Comparison of ENCODE assay signal across 29 mouse cellular contexts in genomic region chr12:30473473-30473815, GRCm38 (mm10).
DNase-seq lines count a peak whose midpoint lies in the region; ATAC-seq and TF ChIP-seq lines count a peak whose summit lies in the region.
"Had no signal": no experiment of that assay in that cellular context is flagged by ENCODE, and none has a peak within 500 bp of the region (broad histone marks: within the 10 kb centered on the region; RNA-seq: fewer than 3 reads in every experiment).

No protein-coding gene starts in this region.

- intact Hi-C loops in left cerebral cortex, postnatal 25 days (cut with DNase I) = no loop called here

- no peak for TF ChIP-seq CTCF in midbrain, postnatal 0 days (IDR thresholded peaks at IDR 0.05)

- ATAC-seq in midbrain, embryonic 12.5 days (ENCODE audit: low FRiP score, low read depth) = no peak
- no peak for ATAC-seq in midbrain, postnatal 0 days (ENCODE audit: low FRiP score)
- ATAC-seq in midbrain, embryonic 14.5 days (ENCODE audit: low FRiP score, low TSS enrichment) = peak; percentile 66
- peak; percentile 49 for ATAC-seq in midbrain, embryonic 16.5 days
- ATAC-seq: activated CD4-positive, CD25-positive, alpha-beta regulatory T cell, adult 4 months; CD4-positive, CD25-positive, alpha-beta regulatory T cell, adult 4 months; forebrain, embryonic 14.5 days; Patski had no signal

- no peak for DNase-seq in midbrain, postnatal 0 days (ENCODE audit: low spot score)
- no peak for DNase-seq in midbrain, embryonic 14.5 days
- DNase-seq in midbrain, embryonic 10.5 days (ENCODE audit: low spot score) = no peak
- no peak for DNase-seq in left cerebral cortex, postnatal 25 days (ENCODE audit: low spot score in 2 of 2)
- no peak for DNase-seq in natural killer cell, adult 2 months (ENCODE audit: low spot score in 2 of 2)
- DNase-seq: adrenal gland, adult 8-10 months; adrenal gland, postnatal 14 days; adrenal gland, postnatal 36 days; B cell, adult 2 months; cerebellum, adult 11 months; cerebellum, adult 18-20 months; cerebellum, adult 8-10 months; cerebellum, adult 9-11 months; cerebellum, postnatal 14 days; cerebellum, postnatal 36 days; embryo, embryonic 11 days had no signal

- H3K9me3 ChIP-seq in midbrain, embryonic 12.5 days = no peaks in the 10 kb centered on the region
- no peaks in the 10 kb centered on the region for H3K9me3 ChIP-seq in midbrain, postnatal 0 days (ENCODE audit: low read length)
- no peaks in the 10 kb centered on the region for H3K9me3 ChIP-seq in midbrain, embryonic 14.5 days (ENCODE audit: control insufficient read depth, low read length)
- no peaks in the 10 kb centered on the region for H3K9me3 ChIP-seq in midbrain, embryonic 10.5 days (replicated peaks)
- H3K9me3 ChIP-seq in midbrain, embryonic 16.5 days (replicated peaks; ENCODE audit: control insufficient read depth, low read length, poor library complexity, severe bottlenecking) = no peaks in the 10 kb centered on the region
- H3K9me3 ChIP-seq: embryonic facial prominence, embryonic 15.5 days; forebrain, embryonic 10.5 days; forebrain, embryonic 12.5 days had no signal

- no peaks in the 10 kb centered on the region for H3K36me3 ChIP-seq in midbrain, embryonic 12.5 days
- no peaks in the 10 kb centered on the region for H3K36me3 ChIP-seq in midbrain, postnatal 0 days (ENCODE audit: insufficient read depth, low read length)
- H3K36me3 ChIP-seq in midbrain, embryonic 14.5 days (ENCODE audit: control insufficient read depth, insufficient read depth, low read length) = no peaks in the 10 kb centered on the region
- H3K36me3 ChIP-seq in midbrain, embryonic 10.5 days = no peaks in the 10 kb centered on the region
- H3K36me3 ChIP-seq in midbrain, embryonic 16.5 days (ENCODE audit: control insufficient read depth, insufficient read depth, low read length) = no peaks in the 10 kb centered on the region
- H3K36me3 ChIP-seq: embryonic facial prominence, embryonic 13.5 days; embryonic facial prominence, embryonic 15.5 days; forebrain, embryonic 10.5 days; forebrain, embryonic 12.5 days; G1E had no signal

- H3K4me2 ChIP-seq in midbrain, embryonic 12.5 days (replicated peaks) = no peak overlapping the region
- H3K4me2 ChIP-seq in midbrain, postnatal 0 days (ENCODE audit: low read depth, low read length, poor library complexity, severe bottlenecking) = no peak overlapping the region
- no peak overlapping the region for H3K4me2 ChIP-seq in midbrain, embryonic 14.5 days (ENCODE audit: low read length)
- H3K4me2 ChIP-seq in midbrain, embryonic 16.5 days (ENCODE audit: low read length) = no peak overlapping the region
- H3K4me2 ChIP-seq: embryonic facial prominence, embryonic 13.5 days; embryonic facial prominence, embryonic 15.5 days; forebrain, embryonic 12.5 days had no signal

- H3K9ac ChIP-seq in midbrain, embryonic 12.5 days (replicated peaks) = no peak overlapping the region
- H3K9ac ChIP-seq in midbrain, postnatal 0 days (replicated peaks; ENCODE audit: low read length, poor library complexity, severe bottlenecking) = no peak overlapping the region
- no peak overlapping the region for H3K9ac ChIP-seq in midbrain, embryonic 14.5 days (replicated peaks; ENCODE audit: low read length)
- no peak overlapping the region for H3K9ac ChIP-seq in midbrain, embryonic 16.5 days (ENCODE audit: low read depth, low read length)
- H3K9ac ChIP-seq: embryonic facial prominence, embryonic 13.5 days; embryonic facial prominence, embryonic 15.5 days; forebrain, embryonic 12.5 days had no signal

- no peak overlapping the region for H3K4me3 ChIP-seq in midbrain, embryonic 12.5 days
- no peak overlapping the region for H3K4me3 ChIP-seq in midbrain, postnatal 0 days (ENCODE audit: low read depth, low read length)
- H3K4me3 ChIP-seq in midbrain, embryonic 14.5 days (replicated peaks; ENCODE audit: low read depth, low read length) = no peak overlapping the region
- H3K4me3 ChIP-seq in midbrain, embryonic 10.5 days = no peak overlapping the region
- H3K4me3 ChIP-seq in midbrain, embryonic 16.5 days (ENCODE audit: low read depth, low read length) = no peak overlapping the region
- H3K4me3 ChIP-seq: embryonic facial prominence, embryonic 13.5 days; embryonic facial prominence, embryonic 15.5 days; erythroblast, embryonic 14.5 days; forebrain, embryonic 10.5 days; forebrain, embryonic 12.5 days had no signal

- H3K27ac ChIP-seq in midbrain, embryonic 12.5 days (replicated peaks) = peak overlapping the region; percentile 66
- no peak overlapping the region for H3K27ac ChIP-seq in midbrain, postnatal 0 days (ENCODE audit: low read depth, low read length)
- peak overlapping the region; percentile 70 for H3K27ac ChIP-seq in midbrain, embryonic 14.5 days (replicated peaks; ENCODE audit: low read depth, low read length)
- no peak overlapping the region for H3K27ac ChIP-seq in midbrain, embryonic 10.5 days (replicated peaks)
- peak overlapping the region; percentile 39; the same call in 1 of the 2 replicates for H3K27ac ChIP-seq in midbrain, embryonic 16.5 days (ENCODE audit: low read length)
- H3K27ac ChIP-seq: embryonic facial prominence, embryonic 13.5 days; embryonic facial prominence, embryonic 15.5 days; forebrain, embryonic 10.5 days; forebrain, embryonic 12.5 days had no signal

- H3K4me1 ChIP-seq in midbrain, embryonic 12.5 days = no peaks in the 10 kb centered on the region
- no peaks in the 10 kb centered on the region for H3K4me1 ChIP-seq in midbrain, postnatal 0 days (ENCODE audit: insufficient read depth, low read length)
- 0 out of 2 replicates have a peak, but pooled peaks cover 3% of the 10 kb centered on the region for H3K4me1 ChIP-seq in midbrain, embryonic 14.5 days (ENCODE audit: control insufficient read depth, insufficient read depth, low read length)
- no peaks in the 10 kb centered on the region for H3K4me1 ChIP-seq in midbrain, embryonic 10.5 days
- peaks cover 4% of the 10 kb centered on the region for H3K4me1 ChIP-seq in midbrain, embryonic 16.5 days (ENCODE audit: control insufficient read depth, insufficient read depth, low read length)
- H3K4me1 ChIP-seq: embryonic facial prominence, embryonic 13.5 days; embryonic facial prominence, embryonic 15.5 days; forebrain, embryonic 10.5 days; forebrain, embryonic 12.5 days had no signal

- H3K27me3 ChIP-seq in midbrain, embryonic 12.5 days = no peaks in the 10 kb centered on the region
- H3K27me3 ChIP-seq in midbrain, postnatal 0 days (ENCODE audit: insufficient read depth, low read length) = no peaks in the 10 kb centered on the region
- no peaks in the 10 kb centered on the region for H3K27me3 ChIP-seq in midbrain, embryonic 14.5 days (ENCODE audit: control insufficient read depth, insufficient read depth, low read length)
- H3K27me3 ChIP-seq in midbrain, embryonic 10.5 days (ENCODE audit: low read depth, poor library complexity, severe bottlenecking) = no peaks in the 10 kb centered on the region
- H3K27me3 ChIP-seq in midbrain, embryonic 16.5 days (ENCODE audit: control insufficient read depth, insufficient read depth, low read depth, low read length) = no peaks in the 10 kb centered on the region
- H3K27me3 ChIP-seq: CH12.LX; embryonic facial prominence, embryonic 13.5 days; embryonic facial prominence, embryonic 15.5 days; forebrain, embryonic 12.5 days had no signal

- 59% methylated on average over 4 of the region's 4 CpGs for WGBS in midbrain, embryonic 12.5 days
- 38% methylated on average over 4 of the region's 4 CpGs for WGBS in midbrain, postnatal 0 days
- 52% methylated on average over 4 of the region's 4 CpGs for WGBS in midbrain, embryonic 14.5 days
- WGBS in midbrain, embryonic 10.5 days = 62% methylated on average over 4 of the region's 4 CpGs
- 44% methylated on average over 4 of the region's 4 CpGs for WGBS in midbrain, embryonic 16.5 days

Comparison
In these comparisons a context has a peak if more than half of its experiments do, and no peak if none do; other contexts are left out.
1. ATAC-seq: peak in midbrain, embryonic 14.5 days (single experiment) and midbrain, embryonic 16.5 days (single experiment); none in midbrain, embryonic 12.5 days (single experiment) and midbrain, postnatal 0 days (single experiment).
2. H3K27ac ChIP-seq: peak in midbrain, embryonic 12.5 days (single experiment), midbrain, embryonic 14.5 days (single experiment) and midbrain, embryonic 16.5 days (single experiment); none in midbrain, postnatal 0 days (single experiment) and midbrain, embryonic 10.5 days (single experiment).